Mouse (Mus musculus) G1E-ER4 (cell line): Measurements from ENCODE around the gene Ulk4. TPM values are rescaled to one million over a fixed set of nuclear protein-coding genes. Genes with fewer than 3 reads are reported as not detected.

Experiments used
- GATA1 ChIP-seq: IDR thresholded peaks from one replicate; pipeline ENCODE4 v1.8.0; 2012; ENCODE audit warnings: low read length, inconsistent platforms
- polyA plus RNA-seq: library from polyadenylated mRNA; stranded (reverse); fragments of >175 nt; gene quantifications from 2 replicates; pipeline ENCODE4 v1.2.3, GENCODE M21; 2012

The Ulk4 gene
- polyA plus RNA-seq, 1 experiment: 0.17 TPM

GRCm38 (mm10) chr9:121018524-121019315, 258.3 kb downstream of the Ulk4 start:
- TF ChIP-seq GATA1: no peak

GRCm38 (mm10) chr9:121015810-121016502, 261.0 kb downstream of the Ulk4 start:
- TF ChIP-seq GATA1: no peak

- TF ChIP-seq GATA1: no peak
Measured at GRCm38 (mm10) chr9:121011540-121011939, 265.5 kb downstream of the Ulk4 start.

GRCm38 (mm10) chr9:121010544-121010943, 266.5 kb downstream of the Ulk4 start:
- no peak for TF ChIP-seq GATA1

- no peak for TF ChIP-seq GATA1
Measured at GRCm38 (mm10) chr9:121005961-121006360, 271.0 kb downstream of the Ulk4 start.

- no peak for TF ChIP-seq GATA1
Measured at GRCm38 (mm10) chr9:121001681-121002540, 275.1 kb downstream of the Ulk4 start.

GRCm38 (mm10) chr9:121000641-121001320, 276.2 kb downstream of the Ulk4 start:
- no peak for TF ChIP-seq GATA1

GRCm38 (mm10) chr9:120998696-120999095, 278.3 kb downstream of the Ulk4 start:
- TF ChIP-seq GATA1: no peak

GRCm38 (mm10) chr9:120994223-120995155, 282.5 kb downstream of the Ulk4 start:
- no peak for TF ChIP-seq GATA1

- TF ChIP-seq GATA1: no peak
Measured at GRCm38 (mm10) chr9:120993004-120993403, 284.0 kb downstream of the Ulk4 start.

- TF ChIP-seq GATA1: no peak
Measured at GRCm38 (mm10) chr9:120991801-120992200, 285.2 kb downstream of the Ulk4 start.

- no peak for TF ChIP-seq GATA1
Measured at GRCm38 (mm10) chr9:120989806-120990700, 286.9 kb downstream of the Ulk4 start.

- TF ChIP-seq GATA1: no peak
Measured at GRCm38 (mm10) chr9:120988088-120988487, 288.9 kb downstream of the Ulk4 start.
